Mouse (Mus musculus) 3T3-L1 (cell line): ENCODE measurements around the gene Gm20388.

Source experiments
- DNase-seq: peaks from one replicate; pipeline ENCODE4 v3.0.0-alpha.2; 2015; ENCODE audit warnings: low read depth, low spot score

The Gm20388 gene

DNA sequence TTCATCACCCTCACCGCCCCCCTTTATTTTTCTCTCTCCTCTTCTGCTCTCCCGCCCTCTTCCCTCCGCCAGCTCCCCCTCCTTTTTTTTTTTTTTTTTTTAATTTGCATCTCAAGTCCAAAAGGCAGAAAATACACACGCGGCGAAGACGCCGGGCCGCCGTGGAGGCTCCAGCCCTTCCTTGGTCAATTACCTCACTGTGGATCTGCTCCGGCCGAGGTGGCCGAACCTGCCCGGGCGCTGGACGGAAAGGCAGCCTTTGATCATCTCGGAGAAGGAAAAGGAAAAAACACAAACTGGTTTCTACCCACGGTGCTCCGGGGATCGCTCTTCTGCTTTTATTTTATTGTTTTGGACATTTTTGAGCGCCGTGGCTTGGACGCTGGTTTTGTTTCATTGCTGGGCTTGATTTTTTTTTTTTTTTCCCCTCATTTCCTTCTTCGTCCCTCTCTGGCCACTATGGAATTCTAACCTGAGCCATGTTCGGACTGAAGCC lies 578.0 kb downstream of the Gm20388 start:
- peak; percentile 32 for DNase-seq

DNA sequence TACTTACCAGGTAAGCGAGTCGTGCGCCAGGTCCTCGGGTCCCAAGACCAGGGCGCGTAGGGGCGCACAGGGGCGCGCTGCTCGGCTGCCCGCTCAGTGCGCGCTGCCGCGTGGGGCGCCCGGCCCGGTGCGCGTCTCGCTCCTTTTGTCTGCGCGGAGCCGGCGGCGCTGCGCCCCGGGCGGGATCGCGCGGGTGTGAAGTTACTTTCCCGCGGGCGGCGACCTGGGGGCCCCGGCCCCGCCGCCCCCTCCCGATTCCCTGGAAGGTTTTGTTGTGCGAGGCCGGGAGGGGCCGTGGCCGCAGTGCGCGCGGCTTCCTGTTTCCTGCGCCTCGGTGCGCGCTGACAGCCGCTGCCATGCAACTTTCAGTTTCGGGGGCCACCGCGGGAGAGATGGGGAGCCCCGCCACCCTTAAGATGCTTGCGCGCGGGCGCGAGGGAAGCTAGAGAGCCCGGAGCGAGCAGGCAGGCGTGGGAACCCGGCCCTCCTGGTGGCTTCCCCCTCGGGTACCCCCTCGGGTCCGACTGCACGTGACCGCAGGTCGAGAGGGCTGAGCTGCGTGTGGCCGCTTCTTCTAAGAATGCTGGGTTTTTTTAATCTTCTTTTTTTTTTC lies 578.6 kb downstream of the Gm20388 start:
- DNase-seq: no peak

GRCm38 (mm10) chr8:120489771-120490281 lies 579.2 kb downstream of the Gm20388 start:
- DNase-seq: no peak

DNA sequence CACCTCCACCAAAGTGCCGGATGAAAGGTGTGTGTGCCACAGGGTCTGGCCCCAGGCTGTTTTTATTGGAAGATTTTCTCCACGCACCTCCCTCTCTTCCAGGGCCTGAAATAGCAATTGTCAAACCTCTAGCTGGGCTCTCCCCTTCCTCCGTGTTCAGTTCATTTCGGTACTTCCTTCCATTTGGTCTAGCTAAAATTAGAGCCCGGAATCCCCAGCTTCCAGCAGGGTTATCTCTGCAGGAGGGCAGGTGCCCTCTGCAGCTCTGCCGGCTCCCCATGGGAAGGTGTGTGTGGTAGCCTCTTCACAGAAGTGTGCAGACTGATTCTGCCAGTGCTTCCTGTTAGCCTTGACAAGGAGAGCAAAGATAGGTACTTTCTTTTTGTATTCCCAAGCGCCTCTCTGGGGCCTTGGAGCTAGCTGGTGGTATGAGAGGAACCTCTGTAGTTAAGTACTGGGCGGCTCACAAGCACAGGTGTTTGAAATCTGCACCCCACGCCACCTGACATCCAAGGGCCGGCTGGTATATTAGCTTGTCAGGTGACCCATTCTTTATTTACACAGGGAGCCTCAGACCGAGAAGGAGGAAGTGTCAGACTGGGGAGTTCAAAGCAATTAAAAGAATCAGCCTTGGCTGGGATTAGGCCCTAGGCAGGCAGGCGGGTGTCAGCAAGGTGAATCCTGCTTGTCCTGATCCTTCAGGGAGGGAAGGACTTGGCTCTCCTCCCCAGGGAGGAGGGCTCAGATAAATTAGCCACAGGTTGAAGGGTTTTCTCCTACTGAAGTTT lies 579.9 kb downstream of the Gm20388 start:
- no peak for DNase-seq

GRCm38 (mm10) chr8:120491166-120491793 lies 580.6 kb downstream of the Gm20388 start:
- DNase-seq: no peak

- DNase-seq: no peak
Observed at GRCm38 (mm10) chr8:120492193-120492880, 581.7 kb downstream of the Gm20388 start.

- DNase-seq: no peak
Observed at GRCm38 (mm10) chr8:120492881-120493220, 582.2 kb downstream of the Gm20388 start.

- no peak for DNase-seq
Observed at GRCm38 (mm10) chr8:120493508-120494464, 583.1 kb downstream of the Gm20388 start.

GRCm38 (mm10) chr8:120494903-120495302 lies 584.3 kb downstream of the Gm20388 start:
- DNase-seq: peak; percentile 75

- no peak for DNase-seq
Observed at GRCm38 (mm10) chr8:120495461-120495860, 584.8 kb downstream of the Gm20388 start.

DNA sequence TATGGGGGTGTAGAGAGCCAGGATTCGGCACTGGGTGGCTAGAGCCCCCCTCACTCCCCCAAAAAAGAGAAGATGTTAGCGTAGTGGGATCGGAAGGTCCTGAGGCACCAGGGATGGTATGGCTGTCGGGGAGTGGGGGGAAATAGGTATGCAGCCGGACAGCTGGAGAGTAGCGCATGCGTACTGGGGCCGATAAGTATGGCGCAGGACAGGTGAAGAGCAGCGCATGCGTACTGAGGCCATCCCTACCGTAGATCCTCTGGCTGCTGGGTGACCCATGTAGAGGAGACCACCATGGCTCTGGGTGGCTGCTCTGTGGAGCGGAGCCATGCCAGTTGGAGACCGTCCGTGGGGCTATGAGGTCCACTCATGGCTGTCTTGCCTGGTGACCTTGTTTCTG lies 585.8 kb downstream of the Gm20388 start:
- no peak for DNase-seq

DNA sequence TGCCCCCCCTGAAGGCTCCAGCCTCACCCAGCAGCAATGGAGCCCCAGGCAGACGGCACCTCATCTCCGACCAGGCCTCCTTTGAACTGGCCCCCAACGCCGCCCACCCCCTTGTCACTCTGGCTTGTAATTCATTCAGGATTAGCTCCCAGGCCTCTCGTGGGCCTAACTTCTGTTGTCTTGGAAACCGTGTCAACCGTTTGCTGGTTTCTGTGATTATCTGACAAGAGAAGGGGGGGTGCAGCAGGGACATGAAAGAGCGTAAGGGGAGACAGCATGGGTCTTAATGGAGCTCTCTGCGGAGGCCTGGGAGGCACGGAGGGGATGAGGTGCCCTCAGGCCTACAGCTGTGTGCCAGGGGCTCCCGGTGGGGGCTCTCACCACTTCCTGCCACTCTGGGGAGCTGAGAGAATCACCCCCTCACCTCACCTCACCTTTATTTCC lies 586.9 kb downstream of the Gm20388 start:
- DNase-seq: no peak

- DNase-seq: peak; percentile 60
Observed at GRCm38 (mm10) chr8:120498349-120498831, 587.7 kb downstream of the Gm20388 start.

- DNase-seq: peak; percentile 92
Observed at GRCm38 (mm10) chr8:120498926-120499605, 588.4 kb downstream of the Gm20388 start.

- DNase-seq: no peak
Observed at GRCm38 (mm10) chr8:120500701-120501261, 590.1 kb downstream of the Gm20388 start.

DNA sequence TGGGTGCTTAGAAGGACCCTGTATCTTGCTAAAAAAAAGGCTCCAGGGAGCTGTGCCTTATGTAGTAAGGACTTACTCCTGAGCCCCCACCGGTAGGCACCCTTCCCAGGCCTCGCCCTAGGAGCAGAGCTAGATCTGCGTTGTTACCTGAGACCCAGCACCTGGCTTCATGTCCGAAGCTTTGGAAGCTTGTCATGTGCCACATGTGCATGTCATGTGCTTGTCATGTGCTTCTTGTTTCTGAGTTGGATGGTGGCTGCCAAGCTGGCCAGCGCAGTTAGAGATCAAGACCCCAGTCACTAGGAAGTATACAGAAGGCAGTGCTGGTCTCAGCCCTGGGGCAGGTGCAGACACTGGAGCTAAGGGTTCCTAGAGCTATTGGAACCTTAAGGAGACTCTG lies 590.8 kb downstream of the Gm20388 start:
- DNase-seq: no peak

GRCm38 (mm10) chr8:120502428-120502827 lies 591.8 kb downstream of the Gm20388 start:
- no peak for DNase-seq

DNA sequence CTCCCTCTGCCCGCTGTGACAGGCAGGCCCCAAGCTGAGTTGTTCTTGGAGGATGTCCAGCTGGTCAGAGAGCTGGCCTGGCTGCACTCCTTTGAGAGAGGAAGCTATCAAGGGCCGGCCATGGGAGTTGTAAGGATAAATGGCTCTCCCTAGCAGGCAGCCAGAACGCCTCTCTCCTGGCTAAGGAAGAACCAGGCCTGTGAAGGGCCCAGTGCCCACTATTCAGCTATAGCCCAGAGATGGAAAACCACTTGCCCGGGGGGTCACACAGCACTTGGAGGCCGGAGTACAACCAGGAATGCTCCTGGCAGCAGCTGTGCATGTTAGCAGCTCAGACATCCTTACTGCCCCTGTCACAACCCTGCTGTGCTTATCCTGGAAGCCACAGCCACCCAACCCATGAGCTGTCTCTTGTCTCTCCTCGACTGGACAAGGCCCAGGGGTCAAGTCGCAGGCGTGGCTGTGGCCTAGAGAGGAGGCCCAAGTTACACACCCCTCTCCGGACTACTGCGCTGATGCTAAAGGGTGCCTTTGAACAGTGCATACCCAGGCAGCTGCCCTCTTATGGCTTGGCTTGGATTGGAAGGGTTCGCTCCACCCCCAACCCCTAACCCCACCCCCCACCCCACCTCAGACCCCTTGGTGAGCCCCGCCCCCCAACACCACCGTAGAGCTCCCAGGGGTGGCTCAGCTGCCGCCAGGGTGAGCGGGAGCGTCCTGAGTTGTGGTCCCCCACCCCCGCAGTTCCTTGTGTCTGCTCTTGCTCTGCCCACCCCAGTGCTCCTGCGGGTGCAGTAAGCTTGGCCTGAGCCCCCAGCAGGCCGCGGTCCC lies 593.8 kb downstream of the Gm20388 start:
- DNase-seq: peak; percentile 86

- DNase-seq: no peak
Observed at GRCm38 (mm10) chr8:120505082-120505511, 594.5 kb downstream of the Gm20388 start.
